Mouse (Mus musculus): Measurements from ENCODE around the gene Uhrf1bp1l.

GRCm38 (mm10) chr10:89856286-89856685 lies 111.5 kb downstream of the Uhrf1bp1l start:
- TF ChIP-seq POLR2A (IDR thresholded peaks at IDR 0.05; ENCODE audit: control insufficient read depth, low read depth, low read length) (no peak), CTCF (IDR thresholded peaks at IDR 0.05; ENCODE audit: control insufficient read depth, insufficient read depth, insufficient replicate concordance, low read depth, low read length) (no peak)
